Mouse (Mus musculus) heart, postnatal 0 days (tissue): ENCODE data around the gene Lama2.

Source experiments
- CTCF ChIP-seq: IDR thresholded peaks from 2 replicates; pipeline ENCODE4 v1.5.1; 2016; ENCODE audit warnings: antibody characterized with exemption, control low read depth, low read depth
- EP300 ChIP-seq: IDR thresholded peaks from 2 replicates; pipeline ENCODE4 v1.6.1; 2016; ENCODE audit warnings: antibody characterized with exemption, low read depth

DNA sequence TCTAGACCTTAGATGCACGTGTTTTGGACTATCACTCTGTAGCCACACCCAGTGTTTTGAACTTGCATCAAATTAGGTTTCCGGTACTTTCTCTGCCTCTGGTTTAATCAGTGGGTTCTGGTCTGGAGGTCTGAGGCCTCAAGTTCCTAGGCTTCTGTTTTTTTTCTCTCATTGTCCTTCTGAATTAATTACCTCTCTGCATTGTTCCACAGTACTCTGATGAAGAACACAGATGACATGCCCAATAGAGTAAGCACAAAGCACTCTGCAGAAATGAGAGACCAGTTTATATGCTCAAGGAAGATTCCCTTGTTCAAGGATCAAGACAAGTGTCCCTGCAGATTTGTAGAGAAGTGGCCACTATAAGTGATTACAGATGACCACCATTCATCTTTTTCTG lies 613.8 kb downstream of the Lama2 start:
- TF ChIP-seq CTCF, result no peak
- no peak for TF ChIP-seq EP300
